In the genomic region with DNA sequence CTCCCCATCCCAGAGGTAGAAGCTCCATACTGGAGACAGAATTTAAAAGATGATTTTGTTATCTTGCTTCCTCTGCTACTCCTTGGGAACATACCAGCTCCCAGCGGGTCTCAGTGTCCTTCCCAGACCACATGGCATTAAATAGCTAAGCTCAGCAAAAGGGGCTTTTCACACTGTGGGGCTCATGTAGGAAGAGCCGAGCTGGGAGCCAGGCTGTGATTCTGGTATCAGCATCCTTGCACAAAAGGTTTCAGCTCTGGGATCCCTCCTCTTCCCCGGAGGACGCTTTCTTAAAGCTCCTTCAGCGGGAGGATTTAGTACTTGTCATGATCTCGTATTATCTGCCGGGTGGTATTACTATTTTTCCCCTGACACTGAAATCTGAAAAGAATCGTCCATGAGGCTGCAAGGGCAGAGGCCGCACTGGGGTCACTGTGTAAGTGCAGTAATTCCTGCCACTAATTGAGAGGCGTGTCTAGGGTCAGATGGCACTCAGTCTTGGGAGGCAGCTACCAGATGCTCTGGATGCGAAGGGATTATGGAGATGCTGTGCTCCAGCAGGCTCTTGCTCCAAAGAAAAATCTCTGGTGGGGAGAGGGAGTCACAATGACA, we compare ENCODE assay signal across 17 mouse cellular contexts.
DNase-seq lines count a peak whose midpoint lies in the region; ATAC-seq and TF ChIP-seq lines count a peak whose summit lies in the region.
"Had no signal": no experiment of that assay in that cellular context is flagged by ENCODE, and none has a peak within 500 bp of the region (broad histone marks: within the 10 kb centered on the region; RNA-seq: fewer than 3 reads in every experiment).

No protein-coding gene starts in this region.

- no peak for TF ChIP-seq CTCF in midbrain, postnatal 0 days (IDR thresholded peaks at IDR 0.05)

- H3K9me3 ChIP-seq in midbrain, embryonic 11.5 days (ENCODE audit: control insufficient read depth, low read length): no peaks in the 10 kb centered on the region; the same call in 1 of the 2 replicates
- H3K9me3 ChIP-seq in midbrain, postnatal 0 days (ENCODE audit: low read length): no peaks in the 10 kb centered on the region
- H3K9me3 ChIP-seq in forebrain, embryonic 14.5 days (replicated peaks; ENCODE audit: control insufficient read depth, low read length): no peaks in the 10 kb centered on the region
- H3K9me3 ChIP-seq in midbrain, embryonic 12.5 days: peaks cover 11% of the 10 kb centered on the region; the same call in 1 of the 2 replicates
- H3K9me3 ChIP-seq: liver, embryonic 13.5 days had no signal

- 4% methylated on average over 11 of the region's 11 CpGs for WGBS in midbrain, embryonic 11.5 days
- WGBS in midbrain, postnatal 0 days: 14% methylated on average over 11 of the region's 11 CpGs
- WGBS in forebrain, embryonic 14.5 days: 4% methylated on average over 11 of the region's 11 CpGs
- 2% methylated on average over 11 of the region's 11 CpGs for WGBS in midbrain, embryonic 12.5 days

- peaks cover 24% of the 10 kb centered on the region for H3K4me1 ChIP-seq in midbrain, embryonic 11.5 days (ENCODE audit: control insufficient read depth, insufficient read depth, low read length)
- peaks cover 3% of the 10 kb centered on the region; the same call in 1 of the 2 replicates for H3K4me1 ChIP-seq in midbrain, postnatal 0 days (ENCODE audit: insufficient read depth, low read length)
- H3K4me1 ChIP-seq in forebrain, embryonic 14.5 days (ENCODE audit: control insufficient read depth, insufficient read depth, low read length): peaks cover 11% of the 10 kb centered on the region; the same call in 1 of the 2 replicates
- peaks cover 27% of the 10 kb centered on the region for H3K4me1 ChIP-seq in midbrain, embryonic 12.5 days
- H3K4me1 ChIP-seq: liver, embryonic 13.5 days had no signal

- peak; percentile 92 for ATAC-seq in midbrain, embryonic 11.5 days (ENCODE audit: low FRiP score)
- ATAC-seq in midbrain, postnatal 0 days (ENCODE audit: low FRiP score): no peak
- ATAC-seq in forebrain, embryonic 14.5 days: no peak
- ATAC-seq in midbrain, embryonic 12.5 days (ENCODE audit: low FRiP score, low read depth): peak; percentile 85
- ATAC-seq: lung, postnatal 0 days had no signal

- peak; percentile 95 for DNase-seq in midbrain, embryonic 11.5 days (ENCODE audit: low spot score, missing footprints)
- DNase-seq in midbrain, postnatal 0 days (ENCODE audit: low spot score): no peak
- DNase-seq in forebrain, embryonic 14.5 days (ENCODE audit: low spot score): no peak
- DNase-seq in Muller cell, postnatal 12 days (ENCODE audit: inconsistent ontology term): no peak
- no peak for DNase-seq in adrenal gland, adult 8-10 months
- no peak for DNase-seq in liver
- DNase-seq: adrenal gland, postnatal 25 days; cerebellum, postnatal 36 days; kidney, adult 8-10 months; left cerebral cortex, postnatal 4 days; liver, embryonic 13.5 days; spleen, adult 18-20 months; thymus, postnatal 14 days had no signal

- peaks cover 14% of the 10 kb centered on the region; the same call in 1 of the 2 replicates for H3K27me3 ChIP-seq in midbrain, embryonic 11.5 days (ENCODE audit: control insufficient read depth, insufficient read depth, low read length)
- no peaks in the 10 kb centered on the region for H3K27me3 ChIP-seq in midbrain, postnatal 0 days (ENCODE audit: insufficient read depth, low read length)
- H3K27me3 ChIP-seq in forebrain, embryonic 14.5 days (replicated peaks; ENCODE audit: control insufficient read depth, insufficient read depth, low read length): no peaks in the 10 kb centered on the region
- peaks cover 34% of the 10 kb centered on the region for H3K27me3 ChIP-seq in midbrain, embryonic 12.5 days
- H3K27me3 ChIP-seq: heart, embryonic 15.5 days; hindbrain, embryonic 15.5 days had no signal

- peak overlapping the region; percentile 7; the same call in 1 of the 2 replicates for H3K9ac ChIP-seq in midbrain, embryonic 11.5 days (ENCODE audit: low read length)
- H3K9ac ChIP-seq in midbrain, postnatal 0 days (replicated peaks; ENCODE audit: low read length, poor library complexity, severe bottlenecking): no peak overlapping the region
- H3K9ac ChIP-seq in forebrain, embryonic 14.5 days (ENCODE audit: low read length): peak overlapping the region; percentile 10; the same call in 1 of the 2 replicates
- no peak overlapping the region for H3K9ac ChIP-seq in midbrain, embryonic 12.5 days (replicated peaks)
- H3K9ac ChIP-seq: heart, embryonic 15.5 days; hindbrain, embryonic 15.5 days; liver, embryonic 13.5 days had no signal

- H3K36me3 ChIP-seq in midbrain, embryonic 11.5 days (ENCODE audit: control insufficient read depth, insufficient read depth, low read length): no peaks in the 10 kb centered on the region
- no peaks in the 10 kb centered on the region for H3K36me3 ChIP-seq in midbrain, postnatal 0 days (ENCODE audit: insufficient read depth, low read length)
- H3K36me3 ChIP-seq in forebrain, embryonic 14.5 days (ENCODE audit: control insufficient read depth, insufficient read depth, low read length): no peaks in the 10 kb centered on the region
- no peaks in the 10 kb centered on the region for H3K36me3 ChIP-seq in midbrain, embryonic 12.5 days
- H3K36me3 ChIP-seq: heart, embryonic 15.5 days; hindbrain, embryonic 15.5 days; liver, embryonic 13.5 days had no signal

- peak overlapping the region; percentile 19; the same call in 1 of the 2 replicates for H3K4me2 ChIP-seq in midbrain, embryonic 11.5 days
- H3K4me2 ChIP-seq in midbrain, postnatal 0 days (ENCODE audit: low read depth, low read length, poor library complexity, severe bottlenecking): no peak overlapping the region
- H3K4me2 ChIP-seq in forebrain, embryonic 14.5 days (ENCODE audit: low read length): no peak overlapping the region
- H3K4me2 ChIP-seq in midbrain, embryonic 12.5 days (replicated peaks): 0 out of 2 replicates have a peak overlapping the region, but pooled peaks have one; percentile 12
- H3K4me2 ChIP-seq: heart, embryonic 15.5 days; hindbrain, embryonic 15.5 days; liver, embryonic 13.5 days had no signal

- peak overlapping the region; percentile 50; the same call in 1 of the 2 replicates for H3K27ac ChIP-seq in midbrain, embryonic 11.5 days (ENCODE audit: low read depth, low read length)
- no peak overlapping the region for H3K27ac ChIP-seq in midbrain, postnatal 0 days (ENCODE audit: low read depth, low read length)
- H3K27ac ChIP-seq in forebrain, embryonic 14.5 days (ENCODE audit: low read depth, low read length): no peak overlapping the region
- H3K27ac ChIP-seq in midbrain, embryonic 12.5 days (replicated peaks): peak overlapping the region; percentile 65
- H3K27ac ChIP-seq: heart, embryonic 15.5 days; hindbrain, embryonic 15.5 days; liver, embryonic 13.5 days had no signal

- no peak overlapping the region for H3K4me3 ChIP-seq in midbrain, embryonic 11.5 days (ENCODE audit: low read depth, low read length)
- no peak overlapping the region for H3K4me3 ChIP-seq in midbrain, postnatal 0 days (ENCODE audit: low read depth, low read length)
- no peak overlapping the region for H3K4me3 ChIP-seq in forebrain, embryonic 14.5 days (ENCODE audit: low read depth, low read length)
- H3K4me3 ChIP-seq in midbrain, embryonic 12.5 days: no peak overlapping the region
- H3K4me3 ChIP-seq: heart, embryonic 15.5 days; hindbrain, embryonic 15.5 days; liver, embryonic 13.5 days had no signal

Comparison
In these comparisons a context has a peak if more than half of its experiments do, and no peak if none do; other contexts are left out.
1. ATAC-seq: peak in midbrain, embryonic 11.5 days (single experiment) and midbrain, embryonic 12.5 days (single experiment); none in midbrain, postnatal 0 days (single experiment) and forebrain, embryonic 14.5 days (single experiment).
2. H3K27ac ChIP-seq: peak in midbrain, embryonic 11.5 days (single experiment) and midbrain, embryonic 12.5 days (single experiment); none in midbrain, postnatal 0 days (single experiment) and forebrain, embryonic 14.5 days (single experiment).
3. H3K4me2 ChIP-seq: peak in midbrain, embryonic 11.5 days (single experiment) and midbrain, embryonic 12.5 days (single experiment); none in midbrain, postnatal 0 days (single experiment) and forebrain, embryonic 14.5 days (single experiment).
4. H3K9ac ChIP-seq: peak in midbrain, embryonic 11.5 days (single experiment) and forebrain, embryonic 14.5 days (single experiment); none in midbrain, postnatal 0 days (single experiment) and midbrain, embryonic 12.5 days (single experiment).